Mouse (Mus musculus) midbrain, embryonic 14.5 days (tissue): ENCODE measurements around the gene Kiss1. TPM values are rescaled to one million over a fixed set of nuclear protein-coding genes. Genes with fewer than 3 reads are reported as not detected.
A peak's percentile ranks its signal among the peaks of the same experiment; 100 is the strongest.

Source experiments
- ATAC-seq: fragments of 200-750 bp; cut with Nextera tagmentation; 2 replicates; pipeline ENCODE4 v1.8.0; 2017; ENCODE audit warnings: moderate number of reproducible peaks, moderate library complexity; ENCODE audit not compliant: low FRiP score, low TSS enrichment
- DNase-seq: peaks from one replicate; pipeline ENCODE4 v3.0.0-alpha.2; 2015
- H3K27ac ChIP-seq: fragments of 300-500 bp; sonication (generic); replicated peaks from 2 replicates; pipeline ENCODE4 v1.5.1; 2014; ENCODE audit warnings: mild to moderate bottlenecking, low read depth, low read length, moderate library complexity
- H3K27me3 ChIP-seq: fragments of 300-500 bp; sonication (generic); 2 replicates; pipeline ENCODE4 v1.6.1; 2014; ENCODE audit warnings: low read length, control low read depth, mixed read lengths; ENCODE audit not compliant: control insufficient read depth, insufficient read depth
- H3K36me3 ChIP-seq: fragments of 300-500 bp; sonication (generic); 2 replicates; pipeline ENCODE4 v1.6.1; 2014; ENCODE audit warnings: low read length, control low read depth; ENCODE audit not compliant: control insufficient read depth, insufficient read depth
- H3K4me1 ChIP-seq: fragments of 300-500 bp; sonication (generic); 2 replicates; pipeline ENCODE4 v1.6.1; 2014; ENCODE audit warnings: mild to moderate bottlenecking, antibody characterized with exemption, low read length, control low read depth; ENCODE audit not compliant: control insufficient read depth, insufficient read depth
- H3K4me2 ChIP-seq: fragments of 300-500 bp; sonication (generic); 2 replicates; pipeline ENCODE4 v1.6.1; 2014; ENCODE audit warnings: mild to moderate bottlenecking, low read length, moderate library complexity
- H3K4me3 ChIP-seq: fragments of 300-500 bp; sonication (generic); replicated peaks from 2 replicates; pipeline ENCODE4 v1.5.1; 2014; ENCODE audit warnings: low read depth, low read length
- H3K9ac ChIP-seq: fragments of 300-500 bp; sonication (generic); replicated peaks from 2 replicates; pipeline ENCODE4 v1.6.1; 2014; ENCODE audit warnings: mild to moderate bottlenecking, low read length, moderate library complexity
- H3K9me3 ChIP-seq: fragments of 300-500 bp; sonication (generic); 2 replicates; pipeline ENCODE4 v1.6.1; 2016; ENCODE audit warnings: low read length, control low read depth, mixed read lengths; ENCODE audit not compliant: control insufficient read depth
- WGBS: fragments of 180-500 bp; shearing (Covaris S2); extraction: QIAGEN DNeasy Blood & Tissue Kit; methylation state at CpG from one replicate; pipeline ENCODE4 v1.1.7; 2014; 5-methylcytosine and 5-hydroxymethylcytosine counted together
- polyA plus RNA-seq: library from polyadenylated mRNA; unstranded; fragments of >200 nt; fragmentation: Nextera tagmentation; extraction: Ambion mirVana; gene quantifications from 2 replicates; pipeline ENCODE4 v1.2.1, GENCODE M21; 2014

Kiss1 gene
- polyA plus RNA-seq, 1 experiment from 2014 or later, result not detected

- 90% methylated on average over 6 of the region's 6 CpGs for WGBS
- no peaks in the 10 kb centered on the region for H3K9me3 ChIP-seq
- H3K4me3 ChIP-seq, result no peak overlapping the region
- no peaks in the 10 kb centered on the region for H3K4me1 ChIP-seq
- no peak overlapping the region for H3K9ac ChIP-seq
- no peak for DNase-seq
- H3K4me2 ChIP-seq, result no peak overlapping the region
- no peak overlapping the region for H3K27ac ChIP-seq
- peaks cover 13% of the 10 kb centered on the region for H3K27me3 ChIP-seq
- no peak for ATAC-seq
- no peaks in the 10 kb centered on the region for H3K36me3 ChIP-seq
Observed at GRCm38 (mm10) chr1:133361006-133361405, 39.3 kb downstream of the Kiss1 start.

GRCm38 (mm10) chr1:133362103-133362502 is 40.4 kb downstream of the Kiss1 start:
- no peaks in the 10 kb centered on the region for H3K9me3 ChIP-seq
- DNase-seq (no peak), ATAC-seq (no peak)
- H3K27ac ChIP-seq, result no peak overlapping the region
- H3K9ac ChIP-seq, result no peak overlapping the region
- H3K4me3 ChIP-seq, result no peak overlapping the region
- peaks cover 13% of the 10 kb centered on the region for H3K27me3 ChIP-seq
- no peaks in the 10 kb centered on the region for H3K36me3 ChIP-seq
- WGBS, result 92% methylated on average over 5 of the region's 5 CpGs
- H3K4me2 ChIP-seq, result no peak overlapping the region
- no peaks in the 10 kb centered on the region for H3K4me1 ChIP-seq

- DNase-seq, result peak; percentile 86
- H3K36me3 ChIP-seq, result no peaks in the 10 kb centered on the region
- peaks cover 8% of the 10 kb centered on the region; the same call in 1 of the 2 replicates for H3K4me1 ChIP-seq
- ATAC-seq, result peak; percentile 76
- H3K27me3 ChIP-seq, result peaks cover 13% of the 10 kb centered on the region
- WGBS, result under 1% methylated on average over 50 of the region's 52 CpGs
- peak within 1 kb of the TSS; percentile 74 for H3K9ac ChIP-seq
- peak within 1 kb of the TSS; percentile 96 for H3K4me2 ChIP-seq
- no peaks in the 10 kb centered on the region for H3K9me3 ChIP-seq
- H3K4me3 ChIP-seq, result peak within 1 kb of the TSS; percentile 65
- H3K27ac ChIP-seq, result peak within 1 kb of the TSS; percentile 55; the same call in 1 of the 2 replicates
Observed at GRCm38 (mm10) chr1:133363276-133364021, 41.8 kb downstream of the Kiss1 start, which contains the start of gene Etnk2. Etnk2 (plus strand) TSS chr1:133363572.

GRCm38 (mm10) chr1:133364022-133364630 is 42.5 kb downstream of the Kiss1 start:
- Histone ChIP-seq H3K27me3 (peaks cover 13% of the 10 kb centered on the region), H3K4me3 (peak overlapping the region; percentile 65), H3K27ac (peak overlapping the region; percentile 55; the same call in 1 of the 2 replicates), H3K4me1 (peaks cover 8% of the 10 kb centered on the region; the same call in 1 of the 2 replicates), H3K36me3 (no peaks in the 10 kb centered on the region), H3K9ac (peak overlapping the region; percentile 74), H3K4me2 (peak overlapping the region; percentile 96), H3K9me3 (no peaks in the 10 kb centered on the region)
- 2% methylated on average over 27 of the region's 27 CpGs for WGBS
- DNase-seq (peak; percentile 50), ATAC-seq (no peak)

- no peaks in the 10 kb centered on the region for H3K9me3 ChIP-seq
- no peaks in the 10 kb centered on the region for H3K36me3 ChIP-seq
- H3K9ac ChIP-seq, result no peak overlapping the region
- no peak overlapping the region for H3K4me3 ChIP-seq
- H3K4me1 ChIP-seq, result peaks cover 8% of the 10 kb centered on the region; the same call in 1 of the 2 replicates
- peaks cover 13% of the 10 kb centered on the region for H3K27me3 ChIP-seq
- no peak overlapping the region for H3K27ac ChIP-seq
- DNase-seq (no peak), ATAC-seq (no peak)
- 49% methylated on average over 2 of the region's 2 CpGs for WGBS
- H3K4me2 ChIP-seq, result peak overlapping the region; percentile 96; the same call in 1 of the 2 replicates
Observed at GRCm38 (mm10) chr1:133364890-133365289, 43.2 kb downstream of the Kiss1 start.

- H3K27ac ChIP-seq, result no peak overlapping the region
- H3K36me3 ChIP-seq, result no peaks in the 10 kb centered on the region
- no peak overlapping the region for H3K4me3 ChIP-seq
- H3K9ac ChIP-seq, result no peak overlapping the region
- no peaks in the 10 kb centered on the region for H3K9me3 ChIP-seq
- H3K4me2 ChIP-seq, result no peak overlapping the region
- ATAC-seq, result no peak
- 56% methylated on average over 10 of the region's 10 CpGs for WGBS
- peaks cover 8% of the 10 kb centered on the region; the same call in 1 of the 2 replicates for H3K4me1 ChIP-seq
- no peak for DNase-seq
- H3K27me3 ChIP-seq, result peaks cover 13% of the 10 kb centered on the region
Observed at GRCm38 (mm10) chr1:133366951-133367605, 45.4 kb downstream of the Kiss1 start.

GRCm38 (mm10) chr1:133367606-133368488 is 46.2 kb downstream of the Kiss1 start:
- H3K27me3 ChIP-seq, result peaks cover 13% of the 10 kb centered on the region
- no peak overlapping the region for H3K4me3 ChIP-seq
- peaks cover 14% of the 10 kb centered on the region; the same call in 1 of the 2 replicates for H3K4me1 ChIP-seq
- H3K9ac ChIP-seq, result no peak overlapping the region
- H3K4me2 ChIP-seq, result no peak overlapping the region
- ATAC-seq, result no peak
- no peaks in the 10 kb centered on the region for H3K9me3 ChIP-seq
- no peak overlapping the region for H3K27ac ChIP-seq
- H3K36me3 ChIP-seq, result no peaks in the 10 kb centered on the region
- DNase-seq, result peak; percentile 42
- WGBS, result 8% methylated on average over 11 of the region's 11 CpGs

- WGBS, result 59% methylated on average over 10 of the region's 10 CpGs
- DNase-seq, result no peak
Observed at GRCm38 (mm10) chr1:133368644-133369043, 47.0 kb downstream of the Kiss1 start.

More at GRCm38 (mm10) chr1:133368644-133369043, 47.0 kb downstream of the Kiss1 start:
- peaks cover 13% of the 10 kb centered on the region for H3K27me3 ChIP-seq
- H3K36me3 ChIP-seq, result no peaks in the 10 kb centered on the region
- no peak overlapping the region for H3K9ac ChIP-seq
- H3K4me3 ChIP-seq, result no peak overlapping the region
- H3K9me3 ChIP-seq, result no peaks in the 10 kb centered on the region
- peaks cover 14% of the 10 kb centered on the region; the same call in 1 of the 2 replicates for H3K4me1 ChIP-seq
- ATAC-seq, result no peak
- H3K27ac ChIP-seq, result no peak overlapping the region
- no peak overlapping the region for H3K4me2 ChIP-seq
